Mouse (Mus musculus): ENCODE measurements around the gene Rin2.

DNA sequence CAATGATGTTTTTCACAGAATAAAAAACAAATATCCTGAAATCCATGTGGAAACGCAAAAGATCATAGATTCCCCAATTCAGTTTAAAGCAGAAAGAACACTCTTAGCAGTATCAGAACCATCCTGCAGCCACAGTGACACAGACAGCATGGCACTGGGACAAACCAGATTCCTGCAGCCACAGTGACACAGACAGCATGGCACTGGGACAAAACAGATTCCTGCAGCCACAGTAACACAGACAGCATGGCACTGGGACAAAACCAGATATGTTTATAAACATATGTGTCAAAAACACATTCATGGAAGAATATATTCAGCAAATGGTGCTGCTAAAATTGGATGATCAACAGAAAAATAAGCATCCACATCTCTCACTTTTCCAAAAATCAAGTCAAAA is 42.5 kb downstream of the Rin2 start:
- TF ChIP-seq CTCF (IDR thresholded peaks at IDR 0.05; ENCODE audit: extremely low read depth, insufficient read length, insufficient replicate concordance, low read depth, low read length) (no peak), POLR2A (IDR thresholded peaks at IDR 0.05; ENCODE audit: low read depth, low read length) (no peak)

All from small intestine, adult 2 months (tissue).